Mouse (Mus musculus): Measurements from ENCODE around the gene Mdfic. TPM values are rescaled to one million over a fixed set of nuclear protein-coding genes. Genes with fewer than 3 reads are reported as not detected.

The Mdfic gene
- polyA plus RNA-seq, 1 experiment from 2014 or later: 8.5 TPM

GRCm38 (mm10) chr6:15730258-15730657 is 9.8 kb downstream of the Mdfic start:
- no peaks in the 10 kb centered on the region for H3K9me3 ChIP-seq (replicated peaks; ENCODE audit: control insufficient read depth, low read length)
- H3K9ac ChIP-seq (replicated peaks; ENCODE audit: low read length): no peak overlapping the region
- no peaks in the 10 kb centered on the region for H3K36me3 ChIP-seq (replicated peaks; ENCODE audit: control insufficient read depth, insufficient read depth, low read depth, low read length)
- WGBS: 92% methylated on average over 2 of the region's 2 CpGs
- DNase-seq (ENCODE audit: low spot score) (no peak), ATAC-seq (replicated peaks; ENCODE audit: insufficient number of reproducible peaks, low FRiP score, low TSS enrichment, low read depth) (no peak)
- H3K27me3 ChIP-seq (ENCODE audit: control insufficient read depth, insufficient read depth, low read length): no peaks in the 10 kb centered on the region
- H3K4me1 ChIP-seq (ENCODE audit: control insufficient read depth, insufficient read depth, low read length): no peaks in the 10 kb centered on the region
- H3K27ac ChIP-seq (replicated peaks; ENCODE audit: low read depth, low read length): no peak overlapping the region
- H3K4me3 ChIP-seq (ENCODE audit: low read depth, low read length): no peak overlapping the region
- no peak overlapping the region for H3K4me2 ChIP-seq (ENCODE audit: low read depth, low read length)

- H3K9me3 ChIP-seq (replicated peaks; ENCODE audit: control insufficient read depth, low read length): no peaks in the 10 kb centered on the region
- no peak overlapping the region for H3K4me3 ChIP-seq (ENCODE audit: low read depth, low read length)
- H3K4me1 ChIP-seq (ENCODE audit: control insufficient read depth, insufficient read depth, low read length): no peaks in the 10 kb centered on the region
- no peak for DNase-seq (ENCODE audit: low spot score)
- no peaks in the 10 kb centered on the region for H3K27me3 ChIP-seq (ENCODE audit: control insufficient read depth, insufficient read depth, low read length)
- no peak overlapping the region for H3K4me2 ChIP-seq (ENCODE audit: low read depth, low read length)
- H3K9ac ChIP-seq (replicated peaks; ENCODE audit: low read length): no peak overlapping the region
- H3K27ac ChIP-seq (replicated peaks; ENCODE audit: low read depth, low read length): no peak overlapping the region
- no peaks in the 10 kb centered on the region for H3K36me3 ChIP-seq (replicated peaks; ENCODE audit: control insufficient read depth, insufficient read depth, low read depth, low read length)
- no peak for ATAC-seq (replicated peaks; ENCODE audit: insufficient number of reproducible peaks, low FRiP score, low TSS enrichment, low read depth)
- WGBS: 89% methylated on average over 4 of the region's 4 CpGs
Measured at GRCm38 (mm10) chr6:15730666-15731065, 10.2 kb downstream of the Mdfic start.

DNA sequence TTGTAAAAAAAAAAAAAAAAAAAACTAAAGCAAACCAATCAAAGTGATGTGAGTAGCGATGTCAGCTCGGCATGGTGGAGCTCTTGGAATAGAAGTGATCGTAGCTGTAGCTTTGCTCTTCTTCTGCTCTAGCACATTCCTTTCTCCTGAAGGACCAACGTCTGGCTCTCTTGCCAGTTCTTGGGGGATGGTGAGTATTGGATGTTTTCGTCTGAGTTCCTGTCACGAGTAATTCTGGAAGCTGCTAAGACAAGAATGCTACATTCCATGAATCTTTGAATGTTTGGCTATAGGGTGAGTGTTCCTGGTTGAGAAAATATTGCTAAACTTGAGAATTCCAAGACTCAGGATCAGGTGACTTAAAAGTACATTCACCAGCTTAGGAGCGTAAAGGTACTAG is 11.0 kb downstream of the Mdfic start:
- H3K27me3 ChIP-seq (ENCODE audit: control insufficient read depth, insufficient read depth, low read length): no peaks in the 10 kb centered on the region
- H3K36me3 ChIP-seq (replicated peaks; ENCODE audit: control insufficient read depth, insufficient read depth, low read depth, low read length): no peaks in the 10 kb centered on the region
- WGBS: 78% methylated on average over 7 of the region's 7 CpGs
- DNase-seq (ENCODE audit: low spot score): no peak
- no peak overlapping the region for H3K4me3 ChIP-seq (ENCODE audit: low read depth, low read length)
- no peaks in the 10 kb centered on the region for H3K4me1 ChIP-seq (ENCODE audit: control insufficient read depth, insufficient read depth, low read length)
- no peak overlapping the region for H3K9ac ChIP-seq (replicated peaks; ENCODE audit: low read length)
- no peak overlapping the region for H3K4me2 ChIP-seq (ENCODE audit: low read depth, low read length)
- no peak for ATAC-seq (replicated peaks; ENCODE audit: insufficient number of reproducible peaks, low FRiP score, low TSS enrichment, low read depth)
- H3K27ac ChIP-seq (replicated peaks; ENCODE audit: low read depth, low read length): no peak overlapping the region
- no peaks in the 10 kb centered on the region for H3K9me3 ChIP-seq (replicated peaks; ENCODE audit: control insufficient read depth, low read length)

DNA sequence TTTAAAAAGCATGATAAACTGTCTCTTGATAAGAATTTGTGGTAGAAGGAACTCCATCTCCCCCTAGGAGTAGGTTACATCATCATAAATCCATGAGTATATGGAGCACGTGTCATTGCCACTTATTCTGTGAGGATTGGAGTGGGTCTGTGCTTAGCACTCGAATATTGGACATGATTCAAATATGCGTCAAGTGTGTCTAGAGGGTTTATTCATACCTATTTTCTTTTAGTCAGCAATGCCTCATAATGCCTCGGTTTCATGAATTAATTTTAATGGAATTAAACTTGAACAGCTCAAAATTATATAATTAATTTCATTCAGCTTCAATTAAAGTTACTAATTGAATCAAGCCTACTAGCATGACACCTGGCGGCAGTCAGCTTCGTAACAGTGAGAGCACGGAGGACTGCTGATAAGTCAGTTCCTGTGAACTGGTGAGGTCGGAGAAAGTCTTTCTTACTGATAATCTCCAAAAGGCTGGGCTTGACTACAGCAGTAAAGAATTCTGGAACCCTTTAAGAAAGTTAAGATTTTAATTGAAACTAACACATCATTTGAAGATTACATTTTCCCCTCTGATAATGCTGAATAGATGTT is 17.0 kb downstream of the Mdfic start:
- 84% methylated on average over 8 of the region's 8 CpGs for WGBS
- Histone ChIP-seq H3K9ac (replicated peaks; ENCODE audit: low read length) (no peak overlapping the region), H3K4me2 (ENCODE audit: low read depth, low read length) (no peak overlapping the region), H3K27ac (replicated peaks; ENCODE audit: low read depth, low read length) (no peak overlapping the region), H3K9me3 (replicated peaks; ENCODE audit: control insufficient read depth, low read length) (no peaks in the 10 kb centered on the region), H3K27me3 (ENCODE audit: control insufficient read depth, insufficient read depth, low read length) (no peaks in the 10 kb centered on the region), H3K4me3 (ENCODE audit: low read depth, low read length) (no peak overlapping the region), H3K4me1 (ENCODE audit: control insufficient read depth, insufficient read depth, low read length) (no peaks in the 10 kb centered on the region), H3K36me3 (replicated peaks; ENCODE audit: control insufficient read depth, insufficient read depth, low read depth, low read length) (no peaks in the 10 kb centered on the region)
- DNase-seq (ENCODE audit: low spot score): no peak
- no peak for ATAC-seq (replicated peaks; ENCODE audit: insufficient number of reproducible peaks, low FRiP score, low TSS enrichment, low read depth)

- no peak for ATAC-seq (replicated peaks; ENCODE audit: insufficient number of reproducible peaks, low FRiP score, low TSS enrichment, low read depth)
- Histone ChIP-seq H3K4me2 (ENCODE audit: low read depth, low read length) (no peak overlapping the region), H3K36me3 (replicated peaks; ENCODE audit: control insufficient read depth, insufficient read depth, low read depth, low read length) (no peaks in the 10 kb centered on the region), H3K9ac (replicated peaks; ENCODE audit: low read length) (no peak overlapping the region), H3K4me3 (ENCODE audit: low read depth, low read length) (no peak overlapping the region), H3K27me3 (ENCODE audit: control insufficient read depth, insufficient read depth, low read length) (no peaks in the 10 kb centered on the region), H3K4me1 (ENCODE audit: control insufficient read depth, insufficient read depth, low read length) (no peaks in the 10 kb centered on the region), H3K27ac (replicated peaks; ENCODE audit: low read depth, low read length) (no peak overlapping the region), H3K9me3 (replicated peaks; ENCODE audit: control insufficient read depth, low read length) (no peaks in the 10 kb centered on the region)
- 82% methylated on average over 5 of the region's 5 CpGs for whole genome bisulfite sequencing
- no peak for DNase-seq (ENCODE audit: low spot score)
Measured at GRCm38 (mm10) chr6:15738331-15738943, 18.0 kb downstream of the Mdfic start.

DNA sequence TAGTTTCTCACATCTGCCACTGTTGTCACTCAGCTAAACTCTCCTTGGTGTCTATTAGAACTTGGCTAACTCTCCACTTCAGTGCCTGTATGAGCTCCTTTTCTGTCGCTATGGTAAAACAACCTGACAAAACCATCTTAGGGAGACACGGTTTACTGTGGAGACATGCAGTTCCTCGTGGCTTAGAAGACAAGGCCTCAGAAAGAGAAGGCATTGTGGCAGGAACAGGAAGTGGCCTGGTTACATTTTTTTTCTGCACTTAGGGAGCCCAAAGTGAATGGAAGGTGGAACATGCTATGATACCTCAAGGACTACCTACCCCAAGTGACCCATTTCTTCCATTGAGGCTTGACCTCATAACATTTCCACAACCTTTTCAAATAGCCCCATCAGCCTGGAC is 18.7 kb downstream of the Mdfic start:
- 76% methylated on average over 3 of the region's 3 CpGs for WGBS
- Histone ChIP-seq H3K9me3 (replicated peaks; ENCODE audit: control insufficient read depth, low read length) (no peaks in the 10 kb centered on the region), H3K9ac (replicated peaks; ENCODE audit: low read length) (no peak overlapping the region)

DNA sequence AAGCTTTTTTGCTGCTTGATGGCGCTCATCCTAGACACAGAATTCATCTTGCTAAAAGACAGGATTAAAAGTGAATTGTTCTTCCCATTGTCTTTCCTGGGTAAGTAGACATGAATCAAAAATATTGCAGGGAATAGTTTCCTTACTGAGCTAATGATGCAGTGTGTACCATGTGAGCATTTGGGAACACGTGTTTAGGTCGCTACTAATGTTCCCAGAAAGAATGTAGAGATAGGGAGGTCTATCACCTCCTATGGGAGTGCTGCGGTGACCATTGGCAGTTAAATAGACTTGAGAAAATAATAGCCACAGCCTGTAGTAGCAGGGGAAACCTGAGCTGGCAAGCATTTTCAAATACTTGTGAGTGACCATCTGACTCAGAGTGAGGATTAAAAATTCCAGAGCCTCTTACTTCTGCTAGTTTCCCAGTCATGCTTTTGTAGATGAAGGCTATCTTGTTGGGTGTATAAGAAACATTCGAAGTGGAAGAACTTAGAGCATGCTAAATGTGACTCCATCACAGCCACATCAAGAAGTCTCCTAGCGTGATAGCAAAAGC is 22.2 kb downstream of the Mdfic start:
- WGBS: 80% methylated on average over 6 of the region's 6 CpGs
- ATAC-seq (replicated peaks; ENCODE audit: insufficient number of reproducible peaks, low FRiP score, low TSS enrichment, low read depth): no peak
- Histone ChIP-seq H3K4me1 (ENCODE audit: control insufficient read depth, insufficient read depth, low read length) (no peaks in the 10 kb centered on the region), H3K9ac (replicated peaks; ENCODE audit: low read length) (no peak overlapping the region), H3K9me3 (replicated peaks; ENCODE audit: control insufficient read depth, low read length) (no peaks in the 10 kb centered on the region), H3K4me2 (ENCODE audit: low read depth, low read length) (no peak overlapping the region), H3K27me3 (ENCODE audit: control insufficient read depth, insufficient read depth, low read length) (no peaks in the 10 kb centered on the region), H3K36me3 (replicated peaks; ENCODE audit: control insufficient read depth, insufficient read depth, low read depth, low read length) (no peaks in the 10 kb centered on the region), H3K27ac (replicated peaks; ENCODE audit: low read depth, low read length) (no peak overlapping the region), H3K4me3 (ENCODE audit: low read depth, low read length) (no peak overlapping the region)
- no peak for DNase-seq (ENCODE audit: low spot score)

More for the DNA sequence above, 18.7 kb downstream of the Mdfic start:
- DNase-seq (ENCODE audit: low spot score): no peak
- no peaks in the 10 kb centered on the region for H3K4me1 ChIP-seq (ENCODE audit: control insufficient read depth, insufficient read depth, low read length)
- no peak overlapping the region for H3K4me3 ChIP-seq (ENCODE audit: low read depth, low read length)
- H3K27me3 ChIP-seq (ENCODE audit: control insufficient read depth, insufficient read depth, low read length): no peaks in the 10 kb centered on the region
- no peak for ATAC-seq (replicated peaks; ENCODE audit: insufficient number of reproducible peaks, low FRiP score, low TSS enrichment, low read depth)
- H3K4me2 ChIP-seq (ENCODE audit: low read depth, low read length): no peak overlapping the region
- H3K36me3 ChIP-seq (replicated peaks; ENCODE audit: control insufficient read depth, insufficient read depth, low read depth, low read length): no peaks in the 10 kb centered on the region
- no peak overlapping the region for H3K27ac ChIP-seq (replicated peaks; ENCODE audit: low read depth, low read length)

DNA sequence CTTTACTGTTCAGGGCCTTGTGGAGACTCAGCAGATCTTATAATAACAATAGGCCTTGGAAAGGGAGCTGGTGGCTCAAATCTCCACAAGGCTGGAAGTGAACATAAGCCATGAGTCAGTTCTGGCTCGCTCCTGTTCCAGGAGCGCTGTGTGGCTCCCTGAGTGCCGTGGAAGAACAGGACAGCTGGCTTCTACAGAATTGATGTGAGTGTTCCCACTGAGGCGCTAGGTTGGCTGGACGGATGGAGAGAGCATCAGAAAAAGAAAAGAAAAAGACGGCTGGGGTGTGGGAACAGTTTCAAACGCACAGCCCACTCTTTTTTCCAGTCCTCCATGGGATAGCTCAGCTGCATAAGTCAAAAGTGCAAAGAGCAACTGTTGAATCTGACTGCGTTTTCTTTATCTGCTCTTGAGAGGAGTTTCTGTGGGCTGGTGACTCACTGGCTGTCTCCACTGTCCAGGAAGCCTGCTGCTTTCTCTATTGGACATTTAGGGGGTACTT is 22.9 kb downstream of the Mdfic start:
- H3K4me2 ChIP-seq (ENCODE audit: low read depth, low read length): no peak overlapping the region
- ATAC-seq (replicated peaks; ENCODE audit: insufficient number of reproducible peaks, low FRiP score, low TSS enrichment, low read depth) (no peak), DNase-seq (ENCODE audit: low spot score) (no peak)
- no peaks in the 10 kb centered on the region for H3K4me1 ChIP-seq (ENCODE audit: control insufficient read depth, insufficient read depth, low read length)
- H3K9ac ChIP-seq (replicated peaks; ENCODE audit: low read length): no peak overlapping the region
- 0 out of 2 replicates have a peak overlapping the region, but pooled peaks have one; percentile 2 for H3K27ac ChIP-seq (replicated peaks; ENCODE audit: low read depth, low read length)
- WGBS: 71% methylated on average over 8 of the region's 8 CpGs
- H3K9me3 ChIP-seq (replicated peaks; ENCODE audit: control insufficient read depth, low read length): no peaks in the 10 kb centered on the region
- H3K36me3 ChIP-seq (replicated peaks; ENCODE audit: control insufficient read depth, insufficient read depth, low read depth, low read length): no peaks in the 10 kb centered on the region
- H3K27me3 ChIP-seq (ENCODE audit: control insufficient read depth, insufficient read depth, low read length): no peaks in the 10 kb centered on the region
- no peak overlapping the region for H3K4me3 ChIP-seq (ENCODE audit: low read depth, low read length)

Measured in embryonic facial prominence, embryonic 11.5 days (tissue).